Mouse (Mus musculus) midbrain, embryonic 12.5 days (tissue): ENCODE results near the gene Rab4b. TPM values are rescaled to one million over a fixed set of nuclear protein-coding genes. Genes with fewer than 3 reads are reported as not detected.
A peak's percentile ranks its signal among the peaks of the same experiment; 100 is the strongest.

Experiments
- ATAC-seq: fragments of 200-750 bp; cut with Nextera tagmentation; 2 replicates; pipeline ENCODE4 v1.8.0; 2017; ENCODE audit warnings: low read depth, moderate TSS enrichment, moderate library complexity; ENCODE audit not compliant: low FRiP score
- H3K27ac ChIP-seq: fragments of 300-500 bp; sonication (generic); replicated peaks from 2 replicates; pipeline ENCODE4 v1.5.1; 2016; ENCODE audit warnings: mild to moderate bottlenecking
- H3K27me3 ChIP-seq: fragments of 300-500 bp; sonication (generic); 2 replicates; pipeline ENCODE4 v1.6.1; 2016; ENCODE audit warnings: mild to moderate bottlenecking
- H3K36me3 ChIP-seq: fragments of 300-500 bp; sonication (generic); 2 replicates; pipeline ENCODE4 v1.6.1; 2016
- H3K4me1 ChIP-seq: fragments of 300-500 bp; sonication (generic); 2 replicates; pipeline ENCODE4 v1.6.1; 2016
- H3K4me2 ChIP-seq: fragments of 300-500 bp; sonication (generic); replicated peaks from 2 replicates; pipeline ENCODE4 v1.6.1; 2016; ENCODE audit warnings: mild to moderate bottlenecking, moderate library complexity
- H3K4me3 ChIP-seq: fragments of 300-500 bp; sonication (generic); 2 replicates; pipeline ENCODE4 v1.5.1; 2016; ENCODE audit warnings: mild to moderate bottlenecking
- H3K9ac ChIP-seq: fragments of 300-500 bp; sonication (generic); replicated peaks from 2 replicates; pipeline ENCODE4 v1.6.1; 2016; ENCODE audit warnings: mild to moderate bottlenecking, moderate library complexity
- H3K9me3 ChIP-seq: fragments of 300-500 bp; sonication (generic); 2 replicates; pipeline ENCODE4 v1.6.1; 2016; ENCODE audit warnings: mild to moderate bottlenecking
- WGBS: fragments of 180-500 bp; shearing (Covaris S2); methylation state at CpG from one replicate; pipeline ENCODE4 v1.1.7; 2016; 5-methylcytosine and 5-hydroxymethylcytosine counted together
- polyA plus RNA-seq: library from polyadenylated mRNA; unstranded; fragments of >200 nt; fragmentation: Nextera tagmentation; extraction: Ambion mirVana; gene quantifications from 2 replicates; pipeline ENCODE4 v1.2.1, GENCODE M21; 2016

Rab4b gene
- polyA plus RNA-seq, 1 experiment from 2014 or later: 82.9 TPM

- H3K4me1 ChIP-seq: no peaks in the 10 kb centered on the region
- no peak for ATAC-seq
- no peak within 1 kb of the TSS for H3K4me3 ChIP-seq
- peaks cover 16% of the 10 kb centered on the region for H3K36me3 ChIP-seq
- no peak within 1 kb of the TSS for H3K4me2 ChIP-seq
- WGBS: 86% methylated on average over 10 of the region's 10 CpGs
- no peak within 1 kb of the TSS for H3K9ac ChIP-seq
- no peaks in the 10 kb centered on the region for H3K9me3 ChIP-seq
- H3K27me3 ChIP-seq: no peaks in the 10 kb centered on the region
- no peak within 1 kb of the TSS for H3K27ac ChIP-seq
These were observed 25.4 kb downstream of the Rab4b start, which contains the start of gene Cyp2t4 for GRCm38 (mm10) chr7:27153205-27153764. TSS of gene Cyp2t4 (plus strand) at chr7:27153714.

GRCm38 (mm10) chr7:27136410-27136996 lies 42.2 kb downstream of the Rab4b start:
- H3K4me1 ChIP-seq: no peaks in the 10 kb centered on the region
- ATAC-seq: no peak
- peaks cover 5% of the 10 kb centered on the region; the same call in 1 of the 2 replicates for H3K9me3 ChIP-seq
- no peak overlapping the region for H3K4me2 ChIP-seq
- H3K36me3 ChIP-seq: no peaks in the 10 kb centered on the region
- WGBS: 68% methylated on average over 8 of the region's 8 CpGs
- H3K9ac ChIP-seq: no peak overlapping the region
- no peak overlapping the region for H3K4me3 ChIP-seq
- H3K27ac ChIP-seq: no peak overlapping the region
- H3K27me3 ChIP-seq: no peaks in the 10 kb centered on the region

GRCm38 (mm10) chr7:27133757-27134156 lies 44.9 kb downstream of the Rab4b start:
- H3K9ac ChIP-seq: no peak overlapping the region
- no peaks in the 10 kb centered on the region for H3K36me3 ChIP-seq
- ATAC-seq: no peak
- H3K4me1 ChIP-seq: no peaks in the 10 kb centered on the region
- no peak overlapping the region for H3K27ac ChIP-seq
- no peak overlapping the region for H3K4me2 ChIP-seq
- no peak overlapping the region for H3K4me3 ChIP-seq
- WGBS: 82% methylated on average over 4 of the region's 4 CpGs
- no peaks in the 10 kb centered on the region for H3K27me3 ChIP-seq
- no peaks in the 10 kb centered on the region for H3K9me3 ChIP-seq

- WGBS: 78% methylated on average over 12 of the region's 12 CpGs
- H3K4me3 ChIP-seq: no peak overlapping the region
These were observed 45.5 kb downstream of the Rab4b start for GRCm38 (mm10) chr7:27133156-27133555.

GRCm38 (mm10) chr7:27132588-27132987 lies 46.1 kb downstream of the Rab4b start:
- H3K4me2 ChIP-seq: no peak overlapping the region
- 20% methylated on average over 10 of the region's 10 CpGs for WGBS

More at GRCm38 (mm10) chr7:27133156-27133555, 45.5 kb downstream of the Rab4b start:
- no peaks in the 10 kb centered on the region for H3K36me3 ChIP-seq
- no peak overlapping the region for H3K9ac ChIP-seq
- H3K27me3 ChIP-seq: no peaks in the 10 kb centered on the region
- no peaks in the 10 kb centered on the region for H3K4me1 ChIP-seq
- H3K27ac ChIP-seq: no peak overlapping the region
- no peak for ATAC-seq
- H3K9me3 ChIP-seq: no peaks in the 10 kb centered on the region
- no peak overlapping the region for H3K4me2 ChIP-seq

GRCm38 (mm10) chr7:27131387-27131786 lies 47.3 kb downstream of the Rab4b start:
- H3K4me1 ChIP-seq: no peaks in the 10 kb centered on the region
- H3K9me3 ChIP-seq: no peaks in the 10 kb centered on the region
- no peak overlapping the region for H3K4me2 ChIP-seq
- H3K27ac ChIP-seq: no peak overlapping the region
- H3K9ac ChIP-seq: no peak overlapping the region
- WGBS: 60% methylated on average over 2 of the region's 2 CpGs
- no peak overlapping the region for H3K4me3 ChIP-seq
- no peaks in the 10 kb centered on the region for H3K27me3 ChIP-seq
- no peaks in the 10 kb centered on the region for H3K36me3 ChIP-seq
- ATAC-seq: no peak

More at GRCm38 (mm10) chr7:27132588-27132987, 46.1 kb downstream of the Rab4b start:
- Histone ChIP-seq H3K4me3 (no peak overlapping the region), H3K4me1 (no peaks in the 10 kb centered on the region), H3K9me3 (no peaks in the 10 kb centered on the region), H3K27me3 (no peaks in the 10 kb centered on the region), H3K27ac (no peak overlapping the region), H3K36me3 (no peaks in the 10 kb centered on the region), H3K9ac (no peak overlapping the region)
- ATAC-seq: no peak

GRCm38 (mm10) chr7:27130521-27131370 lies 48.0 kb downstream of the Rab4b start:
- no peak for ATAC-seq
- H3K4me3 ChIP-seq: no peak overlapping the region
- no peak overlapping the region for H3K9ac ChIP-seq
- H3K27me3 ChIP-seq: no peaks in the 10 kb centered on the region
- no peak overlapping the region for H3K27ac ChIP-seq
- H3K4me2 ChIP-seq: no peak overlapping the region
- WGBS: 89% methylated on average over 22 of the region's 22 CpGs
- H3K36me3 ChIP-seq: no peaks in the 10 kb centered on the region
- H3K9me3 ChIP-seq: no peaks in the 10 kb centered on the region
- no peaks in the 10 kb centered on the region for H3K4me1 ChIP-seq

- H3K27me3 ChIP-seq: no peaks in the 10 kb centered on the region
- WGBS: 94% methylated on average over 11 of the region's 12 CpGs
- H3K27ac ChIP-seq: no peak overlapping the region
- no peak overlapping the region for H3K9ac ChIP-seq
- no peaks in the 10 kb centered on the region for H3K36me3 ChIP-seq
- no peaks in the 10 kb centered on the region for H3K9me3 ChIP-seq
- H3K4me3 ChIP-seq: no peak overlapping the region
- no peaks in the 10 kb centered on the region for H3K4me1 ChIP-seq
- no peak overlapping the region for H3K4me2 ChIP-seq
- no peak for ATAC-seq
These were observed 48.9 kb downstream of the Rab4b start for GRCm38 (mm10) chr7:27129811-27130210.

GRCm38 (mm10) chr7:27128946-27129345 lies 49.8 kb downstream of the Rab4b start:
- H3K27ac ChIP-seq: no peak overlapping the region
- H3K9ac ChIP-seq: no peak overlapping the region
- H3K36me3 ChIP-seq: no peaks in the 10 kb centered on the region
- H3K4me3 ChIP-seq: no peak overlapping the region
- WGBS: 91% methylated on average over 13 of the region's 13 CpGs
- H3K4me1 ChIP-seq: no peaks in the 10 kb centered on the region
- no peaks in the 10 kb centered on the region for H3K27me3 ChIP-seq
- ATAC-seq: no peak
- no peaks in the 10 kb centered on the region for H3K9me3 ChIP-seq
- no peak overlapping the region for H3K4me2 ChIP-seq

- WGBS: 44% methylated on average over 3 of the region's 3 CpGs
- peak; percentile 54; the same call in 1 of the 2 replicates for ATAC-seq
- H3K4me1 ChIP-seq: no peaks in the 10 kb centered on the region
- no peaks in the 10 kb centered on the region for H3K27me3 ChIP-seq
- no peaks in the 10 kb centered on the region for H3K36me3 ChIP-seq
- H3K4me3 ChIP-seq: no peak overlapping the region
- no peak overlapping the region for H3K4me2 ChIP-seq
- no peaks in the 10 kb centered on the region for H3K9me3 ChIP-seq
- H3K9ac ChIP-seq: no peak overlapping the region
- H3K27ac ChIP-seq: no peak overlapping the region
These were observed 50.5 kb downstream of the Rab4b start for GRCm38 (mm10) chr7:27128162-27128561.

GRCm38 (mm10) chr7:27124969-27125368 lies 53.7 kb downstream of the Rab4b start:
- H3K9me3 ChIP-seq: no peaks in the 10 kb centered on the region
- WGBS: 83% methylated on average over 4 of the region's 4 CpGs
- no peaks in the 10 kb centered on the region for H3K36me3 ChIP-seq
- no peak overlapping the region for H3K27ac ChIP-seq
- no peak for ATAC-seq
- H3K4me1 ChIP-seq: no peaks in the 10 kb centered on the region
- H3K9ac ChIP-seq: no peak overlapping the region
- no peaks in the 10 kb centered on the region for H3K27me3 ChIP-seq
- no peak overlapping the region for H3K4me2 ChIP-seq
- H3K4me3 ChIP-seq: no peak overlapping the region

- Histone ChIP-seq H3K4me1 (no peaks in the 10 kb centered on the region), H3K27ac (no peak overlapping the region), H3K27me3 (no peaks in the 10 kb centered on the region), H3K4me2 (no peak overlapping the region), H3K4me3 (no peak overlapping the region), H3K9me3 (no peaks in the 10 kb centered on the region), H3K36me3 (no peaks in the 10 kb centered on the region), H3K9ac (no peak overlapping the region)
- ATAC-seq: no peak
- WGBS: 78% methylated on average over 5 of the region's 5 CpGs
These were observed 54.3 kb downstream of the Rab4b start for GRCm38 (mm10) chr7:27124305-27124832.
